Mouse (Mus musculus) bone marrow macrophage, adult 2 months (primary cell): ENCODE measurements around the gene 2010109A12Rik.

Experiments used
- CTCF ChIP-seq: IDR thresholded peaks from 2 replicates; pipeline ENCODE4 v1.5.1; 2012; ENCODE audit warnings: low read depth, mild to moderate bottlenecking, low read length, moderate library complexity
- POLR2A ChIP-seq: IDR thresholded peaks from 2 replicates; pipeline ENCODE4 v1.6.1; 2012; ENCODE audit warnings: mild to moderate bottlenecking, low read depth, low read length, borderline replicate concordance

DNA sequence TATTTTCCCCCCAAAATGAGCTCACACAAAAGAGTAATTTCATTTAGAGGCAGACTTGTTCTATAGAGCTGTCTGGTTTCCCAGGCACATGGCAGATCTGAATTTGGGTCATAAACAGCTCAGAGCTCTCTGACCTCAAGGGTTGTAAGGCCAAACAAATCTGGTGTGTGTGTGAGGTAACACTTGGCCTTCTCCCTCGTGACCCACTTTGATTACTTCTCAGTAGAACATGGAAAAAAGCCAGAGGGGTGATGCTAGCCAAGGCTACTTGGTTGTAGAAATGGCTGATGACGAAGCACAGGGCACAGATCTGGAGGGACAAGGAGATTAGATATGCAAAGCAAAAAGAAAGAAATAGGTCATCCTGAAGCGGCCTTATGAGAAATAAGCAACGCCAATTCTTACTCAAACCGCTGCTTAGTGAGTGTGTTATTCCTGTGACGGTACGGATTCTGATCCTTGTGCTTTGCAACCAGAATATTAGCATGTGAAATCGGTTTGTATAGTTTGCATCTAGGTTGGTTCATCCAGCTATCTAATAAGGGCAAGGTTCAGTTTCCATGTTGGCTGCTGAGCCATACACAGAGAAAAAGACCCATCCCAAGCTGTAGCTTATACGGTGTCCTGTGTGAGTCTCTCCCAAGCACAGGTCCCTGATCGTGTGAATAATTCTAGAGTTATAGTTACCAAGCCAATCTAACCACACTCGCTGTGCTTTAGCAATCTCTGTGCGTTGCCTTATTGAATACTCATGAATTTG is 44.9 kb downstream of the 2010109A12Rik start:
- TF ChIP-seq CTCF (no peak), POLR2A (no peak)
